Mouse (Mus musculus): Measurements from ENCODE around the gene Adipor1. TPM values are rescaled to one million over a fixed set of nuclear protein-coding genes. Genes with fewer than 3 reads are reported as not detected.
A peak's percentile ranks its signal among the peaks of the same experiment; 100 is the strongest.

Adipor1 gene
- 102 TPM in 2 replicates for polyA plus RNA-seq (2015; fragmentation: Nextera tagmentation; extraction: Ambion mirVana)

GRCm38 (mm10) chr1:134415168-134415831 is at the start of gene Adipor1:
Gene Adipor1, plus strand, starts transcription at chr1:134415378.
- Histone ChIP-seq H3K36me3 (peaks cover 13% of the 10 kb centered on the region; the same call in 1 of the 2 replicates), H3K27me3 (no peaks in the 10 kb centered on the region), H3K4me1 (peaks cover 46% of the 10 kb centered on the region), H3K9ac (peak within 1 kb of the TSS; percentile 80), H3K4me2 (replicated peaks) (peak within 1 kb of the TSS; percentile 64), H3K9me3 (replicated peaks) (no peaks in the 10 kb centered on the region), H3K27ac (replicated peaks) (peak within 1 kb of the TSS; percentile 97), H3K4me3 (replicated peaks) (peak within 1 kb of the TSS; percentile 54)
- 1% methylated on average over 66 of the region's 77 CpGs for WGBS
- ATAC-seq (ENCODE audit: insufficient number of reproducible peaks, low FRiP score, low TSS enrichment, low read depth) = peak; percentile 100

GRCm38 (mm10) chr1:134365491-134365890 is 49.7 kb upstream of the Adipor1 start:
- H3K9me3 ChIP-seq (replicated peaks) = no peaks in the 10 kb centered on the region
- no peaks in the 10 kb centered on the region for H3K27me3 ChIP-seq
- H3K4me1 ChIP-seq = peaks cover 12% of the 10 kb centered on the region
- no peaks in the 10 kb centered on the region for H3K36me3 ChIP-seq
- no peak overlapping the region for H3K4me3 ChIP-seq (replicated peaks)
- WGBS = 68% methylated on average over 5 of the region's 5 CpGs
- no peak overlapping the region for H3K4me2 ChIP-seq (replicated peaks)
- no peak for ATAC-seq (ENCODE audit: insufficient number of reproducible peaks, low FRiP score, low TSS enrichment, low read depth)
- H3K9ac ChIP-seq = no peak overlapping the region
- H3K27ac ChIP-seq (replicated peaks) = no peak overlapping the region

- Histone ChIP-seq H3K4me3 (replicated peaks) (no peak overlapping the region), H3K4me1 (no peaks in the 10 kb centered on the region), H3K27me3 (no peaks in the 10 kb centered on the region), H3K36me3 (no peaks in the 10 kb centered on the region), H3K9ac (no peak overlapping the region), H3K27ac (replicated peaks) (no peak overlapping the region), H3K9me3 (replicated peaks) (no peaks in the 10 kb centered on the region), H3K4me2 (replicated peaks) (no peak overlapping the region)
- 47% methylated on average over 9 of the region's 9 CpGs for WGBS
- ATAC-seq (ENCODE audit: insufficient number of reproducible peaks, low FRiP score, low TSS enrichment, low read depth) = no peak
Measured at GRCm38 (mm10) chr1:134368777-134369337, 46.3 kb upstream of the Adipor1 start.

GRCm38 (mm10) chr1:134374124-134374523 is 41.1 kb upstream of the Adipor1 start:
- 51% methylated on average over 2 of the region's 2 CpGs for WGBS
- Histone ChIP-seq H3K4me3 (replicated peaks) (no peak overlapping the region), H3K9me3 (replicated peaks) (no peaks in the 10 kb centered on the region), H3K27me3 (no peaks in the 10 kb centered on the region), H3K27ac (replicated peaks) (no peak overlapping the region), H3K36me3 (no peaks in the 10 kb centered on the region), H3K4me1 (no peaks in the 10 kb centered on the region), H3K4me2 (replicated peaks) (no peak overlapping the region), H3K9ac (no peak overlapping the region)
- ATAC-seq (ENCODE audit: insufficient number of reproducible peaks, low FRiP score, low TSS enrichment, low read depth) = no peak

GRCm38 (mm10) chr1:134381051-134381450 is 34.1 kb upstream of the Adipor1 start:
- H3K27ac ChIP-seq (replicated peaks) = no peak overlapping the region
- no peak overlapping the region for H3K9ac ChIP-seq
- H3K4me2 ChIP-seq (replicated peaks) = no peak overlapping the region
- peaks cover 9% of the 10 kb centered on the region; the same call in 1 of the 2 replicates for H3K4me1 ChIP-seq
- WGBS = 80% methylated on average over 2 of the region's 2 CpGs
- no peak overlapping the region for H3K4me3 ChIP-seq (replicated peaks)
- no peaks in the 10 kb centered on the region for H3K27me3 ChIP-seq
- no peaks in the 10 kb centered on the region for H3K9me3 ChIP-seq (replicated peaks)
- no peaks in the 10 kb centered on the region for H3K36me3 ChIP-seq
- ATAC-seq (ENCODE audit: insufficient number of reproducible peaks, low FRiP score, low TSS enrichment, low read depth) = no peak

- Histone ChIP-seq H3K4me2 (replicated peaks) (peak overlapping the region; percentile 53), H3K4me1 (peaks cover 9% of the 10 kb centered on the region; the same call in 1 of the 2 replicates), H3K27me3 (no peaks in the 10 kb centered on the region), H3K4me3 (replicated peaks) (peak overlapping the region; percentile 34), H3K9ac (no peak overlapping the region; the same call in 1 of the 2 replicates), H3K36me3 (no peaks in the 10 kb centered on the region), H3K9me3 (replicated peaks) (no peaks in the 10 kb centered on the region), H3K27ac (replicated peaks) (no peak overlapping the region)
- ATAC-seq (ENCODE audit: insufficient number of reproducible peaks, low FRiP score, low TSS enrichment, low read depth) = no peak
- WGBS = 7% methylated on average over 19 of the region's 19 CpGs
Measured at GRCm38 (mm10) chr1:134381795-134382625, 33.2 kb upstream of the Adipor1 start.

GRCm38 (mm10) chr1:134384581-134384980 is 30.6 kb upstream of the Adipor1 start:
- WGBS = 80% methylated on average over 4 of the region's 4 CpGs
- Histone ChIP-seq H3K9ac (no peak overlapping the region), H3K36me3 (no peaks in the 10 kb centered on the region), H3K27ac (replicated peaks) (no peak overlapping the region), H3K4me1 (peaks cover 9% of the 10 kb centered on the region; the same call in 1 of the 2 replicates), H3K4me3 (replicated peaks) (no peak overlapping the region), H3K27me3 (no peaks in the 10 kb centered on the region), H3K4me2 (replicated peaks) (no peak overlapping the region), H3K9me3 (replicated peaks) (no peaks in the 10 kb centered on the region)
- ATAC-seq (ENCODE audit: insufficient number of reproducible peaks, low FRiP score, low TSS enrichment, low read depth) = no peak

GRCm38 (mm10) chr1:134385176-134385575 is 30.0 kb upstream of the Adipor1 start:
- Histone ChIP-seq H3K4me1 (peaks cover 9% of the 10 kb centered on the region; the same call in 1 of the 2 replicates), H3K9ac (no peak overlapping the region), H3K27me3 (no peaks in the 10 kb centered on the region), H3K4me2 (replicated peaks) (no peak overlapping the region), H3K36me3 (no peaks in the 10 kb centered on the region), H3K27ac (replicated peaks) (no peak overlapping the region), H3K4me3 (replicated peaks) (no peak overlapping the region), H3K9me3 (replicated peaks) (no peaks in the 10 kb centered on the region)
- ATAC-seq (ENCODE audit: insufficient number of reproducible peaks, low FRiP score, low TSS enrichment, low read depth) = no peak

GRCm38 (mm10) chr1:134385666-134386065 is 29.5 kb upstream of the Adipor1 start, which contains the start of gene 4933406M09Rik:
Gene 4933406M09Rik, plus strand, starts transcription at chr1:134385940.
- H3K4me3 ChIP-seq (replicated peaks) = no peak within 1 kb of the TSS
- H3K36me3 ChIP-seq = no peaks in the 10 kb centered on the region
- H3K27ac ChIP-seq (replicated peaks) = no peak within 1 kb of the TSS
- H3K9ac ChIP-seq = no peak within 1 kb of the TSS
- no peak for ATAC-seq (ENCODE audit: insufficient number of reproducible peaks, low FRiP score, low TSS enrichment, low read depth)
- H3K4me1 ChIP-seq = peaks cover 9% of the 10 kb centered on the region; the same call in 1 of the 2 replicates
- no peaks in the 10 kb centered on the region for H3K27me3 ChIP-seq
- no peak within 1 kb of the TSS for H3K4me2 ChIP-seq (replicated peaks)
- H3K9me3 ChIP-seq (replicated peaks) = no peaks in the 10 kb centered on the region
- WGBS = 97% methylated on average over 1 of the region's 1 CpGs

GRCm38 (mm10) chr1:134393827-134394226 is 21.4 kb upstream of the Adipor1 start:
- no peaks in the 10 kb centered on the region for H3K4me1 ChIP-seq
- H3K4me2 ChIP-seq (replicated peaks) = no peak overlapping the region
- no peaks in the 10 kb centered on the region for H3K27me3 ChIP-seq
- H3K9me3 ChIP-seq (replicated peaks) = no peaks in the 10 kb centered on the region
- no peak overlapping the region for H3K4me3 ChIP-seq (replicated peaks)
- H3K27ac ChIP-seq (replicated peaks) = no peak overlapping the region
- no peaks in the 10 kb centered on the region for H3K36me3 ChIP-seq
- H3K9ac ChIP-seq = no peak overlapping the region
- WGBS = 44% methylated on average over 5 of the region's 5 CpGs
- no peak for ATAC-seq (ENCODE audit: insufficient number of reproducible peaks, low FRiP score, low TSS enrichment, low read depth)

GRCm38 (mm10) chr1:134398210-134398609 is 17.0 kb upstream of the Adipor1 start:
- Histone ChIP-seq H3K9ac (no peak overlapping the region), H3K9me3 (replicated peaks) (no peaks in the 10 kb centered on the region), H3K27ac (replicated peaks) (no peak overlapping the region), H3K4me2 (replicated peaks) (no peak overlapping the region), H3K4me3 (replicated peaks) (no peak overlapping the region), H3K27me3 (no peaks in the 10 kb centered on the region), H3K36me3 (no peaks in the 10 kb centered on the region), H3K4me1 (no peaks in the 10 kb centered on the region)
- WGBS = 86% methylated on average over 12 of the region's 12 CpGs
- no peak for ATAC-seq (ENCODE audit: insufficient number of reproducible peaks, low FRiP score, low TSS enrichment, low read depth)
